Mouse (Mus musculus): ENCODE data around the gene Msx3.

Msx3 gene

GRCm38 (mm10) chr7:140057413-140058407, 8.8 kb upstream of the Msx3 start:
- DNase-seq (ENCODE audit: low read depth) = peak; percentile 10

- DNase-seq (ENCODE audit: low read depth) = no peak
Observed at GRCm38 (mm10) chr7:140054124-140054523, 5.2 kb upstream of the Msx3 start.

GRCm38 (mm10) chr7:140049115-140049689, 313 bp upstream of the Msx3 start:
- DNase-seq (ENCODE audit: low read depth) = no peak

GRCm38 (mm10) chr7:140047811-140048311, 1.0 kb downstream of the Msx3 start:
- DNase-seq (ENCODE audit: low read depth) = peak; percentile 15

- no peak for DNase-seq (ENCODE audit: low read depth)
Observed at GRCm38 (mm10) chr7:140045546-140045945, 3.3 kb downstream of the Msx3 start.

- no peak for DNase-seq (ENCODE audit: low read depth)
Observed at GRCm38 (mm10) chr7:140042728-140043127, 6.2 kb downstream of the Msx3 start.

GRCm38 (mm10) chr7:140037171-140037555, 11.7 kb downstream of the Msx3 start:
- no peak for DNase-seq (ENCODE audit: low read depth)

GRCm38 (mm10) chr7:140036281-140037170, 12.4 kb downstream of the Msx3 start, which contains the start of the genes Zfp511 and Tubgcp2:
Gene Zfp511, plus strand, starts transcription at chr7:140036391.
Gene Tubgcp2, minus strand, starts transcription at chr7:140036669.
- peak; percentile 95 for DNase-seq (ENCODE audit: low read depth)

- no peak for DNase-seq (ENCODE audit: low read depth)
Observed at GRCm38 (mm10) chr7:140035456-140035855, 13.4 kb downstream of the Msx3 start.

GRCm38 (mm10) chr7:140033386-140033785, 15.5 kb downstream of the Msx3 start:
- DNase-seq (ENCODE audit: low read depth) = no peak

GRCm38 (mm10) chr7:140032366-140032765, 16.5 kb downstream of the Msx3 start:
- no peak for DNase-seq (ENCODE audit: low read depth)

GRCm38 (mm10) chr7:140031771-140032170, 17.1 kb downstream of the Msx3 start:
- DNase-seq (ENCODE audit: low read depth) = no peak

- no peak for DNase-seq (ENCODE audit: low read depth)
Observed at GRCm38 (mm10) chr7:140011336-140011735, 37.6 kb downstream of the Msx3 start.

GRCm38 (mm10) chr7:140007781-140008180, 41.1 kb downstream of the Msx3 start:
- no peak for DNase-seq (ENCODE audit: low read depth)

- DNase-seq (ENCODE audit: low read depth) = no peak
Observed at GRCm38 (mm10) chr7:140006861-140007611, 41.9 kb downstream of the Msx3 start.

- DNase-seq (ENCODE audit: low read depth) = no peak
Observed at GRCm38 (mm10) chr7:140004666-140005065, 44.2 kb downstream of the Msx3 start.

- DNase-seq (ENCODE audit: low read depth) = no peak
Observed at GRCm38 (mm10) chr7:140001086-140001740, 47.7 kb downstream of the Msx3 start.

GRCm38 (mm10) chr7:139998691-139999350, 50.1 kb downstream of the Msx3 start:
- DNase-seq (ENCODE audit: low read depth) = no peak

Measured in NIH3T3 (cell line).